Mouse (Mus musculus) thymus, adult 2 months (tissue): Measurements from ENCODE around the gene Mpi.

ENCODE experiments used
- CTCF ChIP-seq: fragments of 200-500 bp; IDR thresholded peaks from 2 replicates; pipeline ENCODE4 v1.5.1; 2012; ENCODE audit warnings: mild to moderate bottlenecking, control low read depth, low read length, moderate library complexity, borderline replicate concordance; ENCODE audit not compliant: control insufficient read depth, poor library complexity, insufficient read depth; ENCODE audit errors: extremely low read depth
- POLR2A ChIP-seq: fragments of 200-500 bp; IDR thresholded peaks from 2 replicates; pipeline ENCODE4 v1.6.1; 2012; ENCODE audit warnings: mild to moderate bottlenecking, low read length, control low read depth, moderate library complexity; ENCODE audit not compliant: control insufficient read depth, poor library complexity, insufficient read depth; ENCODE audit errors: extremely low read depth

DNA sequence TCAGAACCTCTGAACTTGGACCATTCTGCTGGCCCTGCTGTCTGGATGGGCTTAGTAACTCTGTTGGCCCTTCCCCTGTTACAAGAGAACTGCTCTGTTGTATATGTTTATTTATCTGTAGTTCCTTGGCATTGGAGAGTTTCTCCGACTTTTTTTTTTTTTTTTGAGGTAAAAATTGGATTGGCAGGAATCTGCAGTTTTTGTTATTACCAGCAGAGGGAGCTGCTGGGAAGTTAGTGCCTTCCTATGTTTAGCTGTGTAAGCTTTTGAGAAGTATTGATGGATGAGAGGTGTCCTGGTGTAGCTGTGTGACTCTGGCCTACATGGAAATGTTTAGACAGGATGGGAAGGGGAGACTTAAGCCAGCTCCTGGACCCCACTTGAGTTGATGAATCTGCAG is 11.3 kb downstream of the Mpi start:
- TF ChIP-seq POLR2A (no peak), CTCF (no peak)
